In the genomic region with DNA sequence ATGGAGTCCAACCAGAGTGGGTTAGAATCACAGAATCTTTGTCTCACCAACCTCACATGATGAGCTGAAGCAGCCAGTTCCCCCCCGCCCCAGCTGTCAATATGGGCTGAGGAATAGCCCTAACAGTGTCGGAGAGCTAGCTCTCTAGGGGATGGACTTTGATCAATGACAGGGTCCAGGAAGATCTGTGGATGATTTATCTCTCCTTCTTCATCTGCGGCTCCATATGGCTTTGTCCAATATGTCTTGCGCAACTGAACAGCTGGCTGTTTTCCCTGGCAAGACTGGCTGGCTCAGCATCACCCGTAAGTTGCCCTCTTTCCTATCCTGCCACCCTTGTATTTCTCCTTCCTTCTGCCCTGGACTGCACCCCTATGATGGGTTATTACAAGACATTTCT, we compare ENCODE assay signal across 24 mouse cellular contexts. TPM values are rescaled to one million over a fixed set of nuclear protein-coding genes. Genes with fewer than 3 reads are reported as not detected.
DNase-seq lines count a peak whose midpoint lies in the region; ATAC-seq and TF ChIP-seq lines count a peak whose summit lies in the region.
"Had no signal": no experiment of that assay in that cellular context is flagged by ENCODE, and none has a peak within 500 bp of the region (broad histone marks: within the 10 kb centered on the region; RNA-seq: fewer than 3 reads in every experiment).

No protein-coding gene starts in this region.

- no peaks in the 10 kb centered on the region for H3K36me3 ChIP-seq in hindbrain, embryonic 16.5 days (ENCODE audit: control insufficient read depth, insufficient read depth, low read length)
- H3K36me3 ChIP-seq in hindbrain, postnatal 0 days (ENCODE audit: insufficient read depth, low read length) = no peaks in the 10 kb centered on the region
- no peaks in the 10 kb centered on the region for H3K36me3 ChIP-seq in lung, postnatal 0 days (ENCODE audit: insufficient read depth, low read length)
- H3K36me3 ChIP-seq: heart, embryonic 13.5 days; liver, embryonic 13.5 days; stomach, embryonic 15.5 days had no signal

- peak; percentile 32 for DNase-seq in adrenal gland, postnatal 14 days
- DNase-seq in adrenal gland, postnatal 4 days (ENCODE audit: low spot score in 2 of 2) = no peak
- no peak for DNase-seq in hindbrain, postnatal 0 days (ENCODE audit: low spot score)
- peak; percentile 15 for DNase-seq in lung, postnatal 25 days (ENCODE audit: low spot score)
- no peak for DNase-seq in lung, postnatal 0 days (ENCODE audit: low spot score)
- peak; percentile 25 for DNase-seq in skeletal muscle tissue, adult 2 months (ENCODE audit: low read depth, low spot score)
- DNase-seq: cerebellum, adult 11 months; heart, postnatal 4 days; liver, embryonic 13.5 days; lung, embryonic 14.5 days; midbrain, embryonic 14.5 days; right cerebral cortex, postnatal 25 days; thymus, adult 18-20 months had no signal

- no peak overlapping the region for H3K4me2 ChIP-seq in hindbrain, embryonic 16.5 days (ENCODE audit: low read length)
- H3K4me2 ChIP-seq in hindbrain, postnatal 0 days (ENCODE audit: low read depth, low read length) = no peak overlapping the region
- H3K4me2 ChIP-seq in lung, postnatal 0 days (replicated peaks; ENCODE audit: low read depth, low read length) = no peak overlapping the region
- H3K4me2 ChIP-seq: heart, embryonic 13.5 days; liver, embryonic 13.5 days; lung, embryonic 14.5 days; stomach, embryonic 15.5 days had no signal

- TF ChIP-seq CTCF in hindbrain, postnatal 0 days (IDR thresholded peaks at IDR 0.05; ENCODE audit: low read depth) = no peak
- TF ChIP-seq CTCF in lung, postnatal 0 days (IDR thresholded peaks at IDR 0.05) = no peak

- no peaks in the 10 kb centered on the region for H3K27me3 ChIP-seq in hindbrain, embryonic 16.5 days (replicated peaks; ENCODE audit: control insufficient read depth, insufficient read depth, low read length)
- H3K27me3 ChIP-seq in hindbrain, postnatal 0 days (ENCODE audit: insufficient read depth, low read length) = no peaks in the 10 kb centered on the region
- no peaks in the 10 kb centered on the region for H3K27me3 ChIP-seq in lung, postnatal 0 days (replicated peaks; ENCODE audit: insufficient read depth, low read length)
- H3K27me3 ChIP-seq: heart, embryonic 13.5 days; liver, embryonic 13.5 days; stomach, embryonic 15.5 days had no signal

- no peak overlapping the region for H3K9ac ChIP-seq in hindbrain, embryonic 16.5 days (ENCODE audit: low read depth, low read length)
- H3K9ac ChIP-seq in hindbrain, postnatal 0 days (replicated peaks; ENCODE audit: low read length) = no peak overlapping the region
- no peak overlapping the region for H3K9ac ChIP-seq in lung, postnatal 0 days (replicated peaks; ENCODE audit: low read depth)
- H3K9ac ChIP-seq: heart, embryonic 13.5 days; liver, embryonic 13.5 days; lung, embryonic 14.5 days; stomach, embryonic 15.5 days had no signal

- H3K4me1 ChIP-seq in hindbrain, embryonic 16.5 days (ENCODE audit: control insufficient read depth, insufficient read depth, low read depth, low read length) = no peaks in the 10 kb centered on the region
- H3K4me1 ChIP-seq in hindbrain, postnatal 0 days (ENCODE audit: insufficient read depth, low read length) = no peaks in the 10 kb centered on the region
- no peaks in the 10 kb centered on the region for H3K4me1 ChIP-seq in lung, postnatal 0 days (ENCODE audit: insufficient read depth, low read depth, low read length)
- H3K4me1 ChIP-seq: heart, embryonic 13.5 days; liver, embryonic 13.5 days; stomach, embryonic 15.5 days had no signal

- WGBS in hindbrain, embryonic 16.5 days = 73% methylated on average over 5 of the region's 5 CpGs
- 75% methylated on average over 5 of the region's 5 CpGs for WGBS in hindbrain, postnatal 0 days
- WGBS in lung, postnatal 0 days = 66% methylated on average over 5 of the region's 5 CpGs

- ATAC-seq in hindbrain, embryonic 16.5 days = peak; percentile 52
- no peak for ATAC-seq in hindbrain, postnatal 0 days
- no peak for ATAC-seq in lung, postnatal 0 days
- ATAC-seq in megakaryocyte progenitor cell, adult 5-6 weeks (replicated peaks; ENCODE audit: poor library complexity) = no peak
- ATAC-seq: forebrain, embryonic 16.5 days had no signal

- no peaks in the 10 kb centered on the region for H3K9me3 ChIP-seq in hindbrain, embryonic 16.5 days (ENCODE audit: control insufficient read depth, low read length)
- H3K9me3 ChIP-seq in hindbrain, postnatal 0 days (ENCODE audit: low read length) = no peaks in the 10 kb centered on the region
- H3K9me3 ChIP-seq in lung, postnatal 0 days (ENCODE audit: low read length) = no peaks in the 10 kb centered on the region
- H3K9me3 ChIP-seq: heart, embryonic 13.5 days; liver, embryonic 13.5 days; stomach, embryonic 15.5 days had no signal

- no peak for TF ChIP-seq EP300 in lung, postnatal 0 days (IDR thresholded peaks at IDR 0.05)

- no peak overlapping the region for H3K27ac ChIP-seq in hindbrain, embryonic 16.5 days (ENCODE audit: low read depth, low read length)
- no peak overlapping the region for H3K27ac ChIP-seq in hindbrain, postnatal 0 days
- H3K27ac ChIP-seq in lung, postnatal 0 days (ENCODE audit: low read length) = no peak overlapping the region
- H3K27ac ChIP-seq: heart, embryonic 13.5 days; liver, embryonic 13.5 days; stomach, embryonic 15.5 days had no signal

- H3K4me3 ChIP-seq in hindbrain, embryonic 16.5 days (ENCODE audit: low read length) = no peak overlapping the region
- no peak overlapping the region for H3K4me3 ChIP-seq in hindbrain, postnatal 0 days (ENCODE audit: low read length)
- H3K4me3 ChIP-seq in lung, postnatal 0 days (ENCODE audit: low read depth, low read length) = no peak overlapping the region
- H3K4me3 ChIP-seq: heart, embryonic 13.5 days; liver, embryonic 13.5 days; stomach, embryonic 15.5 days had no signal

RNA-seq across cellular contexts. Expression of gene Prima1, which starts 9.2 kb away (rescaled TPM):
- 2.1 and 2.3 TPM in 2 replicates for total RNA-seq in adrenal gland, postnatal 14 days (2021)
- total RNA-seq in adrenal gland, postnatal 4 days (2021) = 1 to 10 TPM; 4.8 to 6.9 TPM
- polyA plus RNA-seq in hindbrain, embryonic 16.5 days (2015; fragmentation: Nextera tagmentation; extraction: Ambion mirVana) = 0.59 and 0.70 TPM in 2 replicates
- 1.3 and 3.6 TPM in 2 replicates for total RNA-seq in hindbrain, postnatal 0 days (2014; rRNA removed)
- polyA plus RNA-seq in hindbrain, postnatal 0 days (2015; fragmentation: Nextera tagmentation; extraction: Ambion mirVana) = 0.87 and 0.93 TPM in 2 replicates
- polyA plus RNA-seq in lung, postnatal 0 days (2015; fragmentation: Nextera tagmentation; extraction: Ambion mirVana) = 0.13 TPM in 1 of 2 replicates, not detected in the other
- total RNA-seq in megakaryocyte progenitor cell, adult 5-6 weeks (2015) = not detected in 2 replicates
- not detected in 2 replicates for total RNA-seq in megakaryocyte progenitor cell, adult 5-6 weeks (2017)
- total RNA-seq: granulocyte monocyte progenitor cell, adult 5-6 weeks; megakaryocyte, adult 5-6 weeks had no signal
- polyA plus RNA-seq: liver, embryonic 13.5 days; lung, embryonic 14.5 days had no signal

RNA-seq across cellular contexts. Expression of gene Fam181a, which starts 59.6 kb away (rescaled TPM):
- total RNA-seq in adrenal gland, postnatal 14 days (2021) = not detected in 2 replicates
- not detected for total RNA-seq in adrenal gland, postnatal 4 days (2021)
- 5.6 and 6.0 TPM in 2 replicates for polyA plus RNA-seq in hindbrain, embryonic 16.5 days (2015; fragmentation: Nextera tagmentation; extraction: Ambion mirVana)
- 14.6 and 18.5 TPM in 2 replicates for total RNA-seq in hindbrain, postnatal 0 days (2014; rRNA removed)
- polyA plus RNA-seq in hindbrain, postnatal 0 days (2015; fragmentation: Nextera tagmentation; extraction: Ambion mirVana) = 8.1 and 9.2 TPM in 2 replicates
- 0.19 and 0.35 TPM in 2 replicates for polyA plus RNA-seq in lung, postnatal 0 days (2015; fragmentation: Nextera tagmentation; extraction: Ambion mirVana)
- not detected in 2 replicates for total RNA-seq in megakaryocyte progenitor cell, adult 5-6 weeks (2015)
- not detected in 2 replicates for total RNA-seq in megakaryocyte progenitor cell, adult 5-6 weeks (2017)
- total RNA-seq: granulocyte monocyte progenitor cell, adult 5-6 weeks; heart, postnatal 4 days; megakaryocyte, adult 5-6 weeks had no signal
- polyA plus RNA-seq: embryonic facial prominence, embryonic 14.5 days; heart, embryonic 13.5 days; intestine, embryonic 14.5 days; large intestine, adult 2 months; limb, embryonic 11.5 days; liver, embryonic 13.5 days; stomach, embryonic 15.5 days had no signal

Comparison
In these comparisons a context has a peak if more than half of its experiments do, and no peak if none do; other contexts are left out.
1. DNase-seq: peak in adrenal gland, postnatal 14 days (single experiment), lung, postnatal 25 days (single experiment) and skeletal muscle tissue, adult 2 months (single experiment); none in adrenal gland, postnatal 4 days (0 of 2), hindbrain, postnatal 0 days (single experiment) and lung, postnatal 0 days (single experiment).
2. RNA of gene Fam181a, which starts 59.6 kb away (total RNA-seq): 14.6 to 18.5 TPM in hindbrain, postnatal 0 days; not detected in adrenal gland, postnatal 14 days, not detected in adrenal gland, postnatal 4 days and not detected in megakaryocyte progenitor cell, adult 5-6 weeks; every median in the first group is over 10 times any median in the second.